Mouse (Mus musculus): ENCODE results near the gene Olfr58. TPM values are rescaled to one million over a fixed set of nuclear protein-coding genes. Genes with fewer than 3 reads are reported as not detected.
"Not testable (repeated sequence)": the region's sequence is repeated elsewhere in the genome, so short reads cannot be mapped to it uniquely, and the experiment has no call there.

Olfr58 gene
- not detected in 2 replicates for polyA plus RNA-seq (2015; fragmentation: Nextera tagmentation; extraction: Ambion mirVana)

DNA sequence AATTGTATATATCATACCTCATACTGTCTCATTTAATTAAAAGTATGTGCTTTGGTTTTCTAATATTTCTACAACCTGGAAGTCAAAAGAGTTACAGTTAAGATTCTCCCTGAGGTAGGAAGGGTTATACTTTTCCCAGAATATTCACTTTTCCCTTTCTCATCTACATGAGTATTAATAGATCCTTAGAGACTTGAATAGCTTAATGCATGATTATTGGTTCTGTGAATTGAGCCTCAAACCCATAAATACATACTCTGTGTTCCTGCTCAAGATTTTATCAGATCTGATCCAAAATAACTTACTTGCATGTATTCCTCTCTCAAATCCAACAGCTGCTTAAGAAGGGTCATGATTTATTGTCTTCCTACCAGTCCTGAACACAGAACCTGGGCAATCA, at the start of gene Olfr58:
Gene Olfr58 (plus strand): TSS at position 301 of the 400 bp plus-strand sequence.
- Histone ChIP-seq H3K27ac (ENCODE audit: low read length) (no peak within 1 kb of the TSS), H3K36me3 (ENCODE audit: control insufficient read depth, insufficient read depth, low read length) (no peaks in the 10 kb centered on the region), H3K9me3 (ENCODE audit: control insufficient read depth, low read length) (no peaks in the 10 kb centered on the region), H3K9ac (ENCODE audit: low read length) (no peak within 1 kb of the TSS), H3K4me3 (ENCODE audit: low read length) (no peak within 1 kb of the TSS), H3K4me2 (ENCODE audit: low read depth, low read length) (no peak within 1 kb of the TSS), H3K27me3 (ENCODE audit: control insufficient read depth, insufficient read depth, low read depth, low read length) (no peaks in the 10 kb centered on the region), H3K4me1 (replicated peaks; ENCODE audit: control insufficient read depth, insufficient read depth, low read length) (no peaks in the 10 kb centered on the region)
- ATAC-seq (ENCODE audit: low read depth): no peak

DNA sequence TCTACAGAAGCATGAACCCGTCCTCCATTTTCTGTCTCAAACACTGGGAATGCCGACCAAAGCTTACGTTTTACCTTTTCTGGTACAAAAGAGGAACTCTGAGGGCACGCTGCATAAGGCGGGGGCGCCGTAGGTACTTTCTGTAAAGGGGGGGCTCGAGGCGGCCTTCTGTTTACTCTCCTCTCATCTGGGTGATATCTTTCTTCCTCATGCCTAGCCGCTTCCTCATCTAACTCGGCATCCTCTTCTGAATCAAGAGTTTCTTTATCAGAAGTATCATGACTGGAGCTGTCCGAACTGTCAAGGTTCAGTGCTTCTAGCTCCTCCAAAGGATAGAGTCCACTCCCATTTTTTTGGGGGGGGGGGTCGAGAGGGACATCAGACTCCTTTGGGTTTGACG, 10.9 kb upstream of the Olfr58 start:
- 81% methylated on average over 14 of the region's 14 CpGs for WGBS
- H3K4me2 ChIP-seq (ENCODE audit: low read depth, low read length): no peak overlapping the region
- no peaks in the 10 kb centered on the region for H3K27me3 ChIP-seq (ENCODE audit: control insufficient read depth, insufficient read depth, low read depth, low read length)
- H3K9me3 ChIP-seq (ENCODE audit: control insufficient read depth, low read length): peaks cover 14% of the 10 kb centered on the region
- H3K4me3 ChIP-seq (ENCODE audit: low read length): no peak overlapping the region
- H3K36me3 ChIP-seq (ENCODE audit: control insufficient read depth, insufficient read depth, low read length): no peaks in the 10 kb centered on the region
- H3K9ac ChIP-seq (ENCODE audit: low read length): no peak overlapping the region
- no peaks in the 10 kb centered on the region for H3K4me1 ChIP-seq (replicated peaks; ENCODE audit: control insufficient read depth, insufficient read depth, low read length)
- no peak for ATAC-seq (ENCODE audit: low read depth)
- H3K27ac ChIP-seq (ENCODE audit: low read length): no peak overlapping the region

DNA sequence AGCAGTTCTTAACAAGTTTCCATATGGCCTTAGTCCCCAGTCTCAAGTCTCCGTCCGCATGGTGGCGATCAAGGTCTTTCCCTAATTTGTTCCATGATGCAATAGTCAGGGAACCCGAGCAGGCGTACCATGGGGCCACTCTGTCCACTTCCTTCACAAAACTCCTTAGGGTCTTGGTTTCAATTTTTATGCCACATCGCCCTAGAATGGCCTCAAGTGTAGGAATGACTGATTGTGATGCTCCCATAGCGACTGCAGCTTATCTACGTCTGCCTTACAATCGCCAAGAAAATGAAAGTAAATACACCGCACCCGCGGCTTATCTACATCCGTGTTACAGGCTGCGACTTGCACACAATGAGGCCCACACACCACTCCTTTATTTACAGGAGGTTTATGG, 10.4 kb upstream of the Olfr58 start:
- ATAC-seq (ENCODE audit: low read depth): no peak

DNA sequence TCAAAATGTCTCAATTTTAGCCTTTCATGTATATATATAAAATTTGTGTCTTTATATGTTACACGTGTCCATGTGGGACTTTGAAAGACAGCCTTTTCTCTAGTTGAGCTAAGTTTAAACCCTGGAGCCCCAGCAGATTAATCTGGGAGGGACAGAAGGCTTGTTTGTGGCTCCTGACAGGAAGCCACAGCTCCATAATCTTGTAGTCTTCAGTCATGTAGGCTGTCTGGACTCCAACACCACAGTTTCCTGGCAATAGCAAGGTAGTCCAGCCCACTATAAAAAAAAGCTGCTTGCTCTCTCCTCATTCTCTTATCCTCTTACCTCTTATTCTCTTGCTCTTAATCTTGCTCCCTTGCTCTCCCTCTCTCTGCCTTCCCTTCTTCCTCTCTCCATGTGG, 22.9 kb downstream of the Olfr58 start:
- Histone ChIP-seq H3K4me3 (ENCODE audit: low read length) (no peak overlapping the region), H3K27ac (ENCODE audit: low read length) (no peak overlapping the region), H3K36me3 (ENCODE audit: control insufficient read depth, insufficient read depth, low read length) (no peaks in the 10 kb centered on the region), H3K4me2 (ENCODE audit: low read depth, low read length) (no peak overlapping the region), H3K27me3 (ENCODE audit: control insufficient read depth, insufficient read depth, low read depth, low read length) (no peaks in the 10 kb centered on the region), H3K9ac (ENCODE audit: low read length) (no peak overlapping the region), H3K4me1 (replicated peaks; ENCODE audit: control insufficient read depth, insufficient read depth, low read length) (no peaks in the 10 kb centered on the region), H3K9me3 (ENCODE audit: control insufficient read depth, low read length) (no peaks in the 10 kb centered on the region)
- ATAC-seq (ENCODE audit: low read depth): no peak
- WGBS: 69% methylated on average over 1 of the region's 1 CpGs

More for the DNA sequence above, 10.4 kb upstream of the Olfr58 start:
- H3K36me3 ChIP-seq (ENCODE audit: control insufficient read depth, insufficient read depth, low read length): no peaks in the 10 kb centered on the region
- peaks cover 11% of the 10 kb centered on the region for H3K9me3 ChIP-seq (ENCODE audit: control insufficient read depth, low read length)
- no peaks in the 10 kb centered on the region for H3K27me3 ChIP-seq (ENCODE audit: control insufficient read depth, insufficient read depth, low read depth, low read length)
- H3K9ac ChIP-seq (ENCODE audit: low read length): no peak overlapping the region
- H3K27ac ChIP-seq (ENCODE audit: low read length): no peak overlapping the region
- H3K4me3 ChIP-seq (ENCODE audit: low read length): no peak overlapping the region
- H3K4me1 ChIP-seq (replicated peaks; ENCODE audit: control insufficient read depth, insufficient read depth, low read length): no peaks in the 10 kb centered on the region
- no peak overlapping the region for H3K4me2 ChIP-seq (ENCODE audit: low read depth, low read length)
- WGBS: 88% methylated on average over 14 of the region's 14 CpGs

DNA sequence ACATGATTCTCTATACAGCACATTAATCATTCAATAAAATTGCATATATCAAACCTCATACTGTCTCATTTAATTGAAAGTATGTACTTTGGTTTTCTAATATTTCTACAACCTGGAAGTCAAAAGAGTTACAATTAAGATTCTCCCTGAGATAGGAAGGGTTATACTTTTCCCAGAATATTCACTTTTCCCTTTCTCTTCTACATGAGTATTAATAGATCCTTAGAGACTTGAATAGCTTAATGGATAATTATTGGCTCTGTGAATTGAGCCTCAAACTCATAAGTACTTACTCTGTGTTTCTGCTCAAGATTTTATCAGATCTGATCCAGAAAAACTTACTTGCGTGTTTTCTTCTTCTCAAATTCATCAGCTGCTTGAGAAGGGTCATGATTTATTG, 24.5 kb downstream of the Olfr58 start, which contains the start of gene Olfr859:
Gene Olfr859 (plus strand): TSS at position 301 of the 400 bp plus-strand sequence.
- WGBS: 61% methylated on average over 1 of the region's 1 CpGs
- not testable (repeated sequence) for H3K4me1 ChIP-seq (replicated peaks; ENCODE audit: control insufficient read depth, insufficient read depth, low read length); ATAC-seq (ENCODE audit: low read depth); H3K27me3 ChIP-seq (ENCODE audit: control insufficient read depth, insufficient read depth, low read depth, low read length); H3K4me3 ChIP-seq (ENCODE audit: low read length); H3K36me3 ChIP-seq (ENCODE audit: control insufficient read depth, insufficient read depth, low read length); H3K27ac ChIP-seq (ENCODE audit: low read length); H3K9ac ChIP-seq (ENCODE audit: low read length); H3K4me2 ChIP-seq (ENCODE audit: low read depth, low read length); H3K9me3 ChIP-seq (ENCODE audit: control insufficient read depth, low read length)

Other genes with a start within 250 kb of the Olfr58 start
- not detected in 2 replicates for gene Olfr853, start 239.2 kb upstream of the Olfr58 start, polyA plus RNA-seq (2015; fragmentation: Nextera tagmentation; extraction: Ambion mirVana)
- not detected in 2 replicates for gene Olfr854, start 212.9 kb upstream of the Olfr58 start, polyA plus RNA-seq (2015; fragmentation: Nextera tagmentation; extraction: Ambion mirVana)
- gene Olfr855, start 197.7 kb upstream of the Olfr58 start, polyA plus RNA-seq (2015; fragmentation: Nextera tagmentation; extraction: Ambion mirVana): not detected in 2 replicates
- 26.6 and 26.8 TPM in 2 replicates for gene Zfp317, start 158.2 kb upstream of the Olfr58 start, polyA plus RNA-seq (2015; fragmentation: Nextera tagmentation; extraction: Ambion mirVana)
- gene Olfr857, start 70.8 kb upstream of the Olfr58 start, polyA plus RNA-seq (2015; fragmentation: Nextera tagmentation; extraction: Ambion mirVana): not detected in 2 replicates
- gene Olfr859, start 24.6 kb downstream of the Olfr58 start, polyA plus RNA-seq (2015; fragmentation: Nextera tagmentation; extraction: Ambion mirVana): not detected in 2 replicates
- not detected in 2 replicates for gene Olfr860, start 69.5 kb downstream of the Olfr58 start, polyA plus RNA-seq (2015; fragmentation: Nextera tagmentation; extraction: Ambion mirVana)
- not detected in 2 replicates for gene Olfr862, start 107.7 kb downstream of the Olfr58 start, polyA plus RNA-seq (2015; fragmentation: Nextera tagmentation; extraction: Ambion mirVana)
- 0.21 and 0.24 TPM in 2 replicates for gene Olfr77, start 136.6 kb downstream of the Olfr58 start, polyA plus RNA-seq (2015; fragmentation: Nextera tagmentation; extraction: Ambion mirVana)
- gene Olfr866, start 247.8 kb downstream of the Olfr58 start, polyA plus RNA-seq (2015; fragmentation: Nextera tagmentation; extraction: Ambion mirVana): not detected in 2 replicates